Mouse (Mus musculus) testis, adult 2 months (tissue): ENCODE measurements at regions not wholly inside any gene's neighbourhood (a gene's known extent, or its start where the extent isn't known, plus 50 kb on each side); places are given as distances from the start of the nearest gene placed in this dataset.

Experiments used
- H3K27ac ChIP-seq: fragments of 200-500 bp; 2 replicates; pipeline ENCODE4 v1.5.1; 2012; ENCODE audit warnings: low read depth, low read length; ENCODE audit not compliant: control insufficient read depth, insufficient read depth
- H3K27me3 ChIP-seq: fragments of 200-500 bp; 2 replicates; pipeline ENCODE4 v1.6.1; 2012; ENCODE audit warnings: mild to moderate bottlenecking, low read length, moderate library complexity; ENCODE audit not compliant: control insufficient read depth, insufficient read depth
- H3K36me3 ChIP-seq: fragments of 200-500 bp; 2 replicates; pipeline ENCODE4 v1.6.1; 2012; ENCODE audit warnings: mild to moderate bottlenecking, low read length; ENCODE audit not compliant: control insufficient read depth, insufficient read depth
- H3K4me1 ChIP-seq: fragments of 200-500 bp; 2 replicates; pipeline ENCODE4 v1.6.1; 2012; ENCODE audit warnings: low read length; ENCODE audit not compliant: control insufficient read depth, insufficient read depth
- H3K4me3 ChIP-seq: fragments of 200-500 bp; 2 replicates; pipeline ENCODE4 v1.5.1; 2012; ENCODE audit warnings: low read depth, mild to moderate bottlenecking, low read length, moderate library complexity, mixed read lengths; ENCODE audit not compliant: control insufficient read depth
- CTCF ChIP-seq: fragments of 200-500 bp; IDR thresholded peaks from 2 replicates; pipeline ENCODE4 v1.5.1; 2012; ENCODE audit warnings: low read depth, mild to moderate bottlenecking, inconsistent platforms, low read length, moderate library complexity; ENCODE audit not compliant: control insufficient read depth, insufficient read depth, insufficient replicate concordance
- POLR2A ChIP-seq: fragments of 200-500 bp; IDR thresholded peaks from 2 replicates; pipeline ENCODE4 v1.6.1; 2012; ENCODE audit warnings: low read depth, mild to moderate bottlenecking, inconsistent platforms, low read length, moderate library complexity; ENCODE audit not compliant: control insufficient read depth

DNA sequence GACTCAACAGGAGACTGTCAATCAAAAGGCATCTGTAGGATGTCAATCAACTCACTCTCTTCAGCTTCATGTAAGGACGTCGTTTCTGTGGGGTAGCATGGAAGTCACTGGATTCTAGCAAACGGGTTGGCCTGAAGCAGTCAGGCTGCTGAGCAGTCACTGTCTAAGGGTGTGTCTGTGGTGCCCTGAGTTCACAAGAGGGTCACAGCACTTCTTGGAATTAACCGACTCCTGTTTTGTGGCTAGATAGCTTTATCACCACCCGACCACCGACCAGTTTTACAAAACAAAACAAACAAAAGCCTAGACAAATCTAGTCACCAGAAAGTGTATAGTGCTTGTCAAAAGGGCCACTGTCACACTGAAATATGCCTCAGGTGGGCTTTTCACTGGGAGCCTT, 226.4 kb upstream of the Irx3 start:
- H3K4me3 ChIP-seq: no peak overlapping the region
- no peaks in the 10 kb centered on the region for H3K27me3 ChIP-seq
- no peak overlapping the region for H3K27ac ChIP-seq
- no peak for TF ChIP-seq POLR2A
- TF ChIP-seq CTCF: no peak
- no peaks in the 10 kb centered on the region for H3K36me3 ChIP-seq
- H3K4me1 ChIP-seq: no peaks in the 10 kb centered on the region

DNA sequence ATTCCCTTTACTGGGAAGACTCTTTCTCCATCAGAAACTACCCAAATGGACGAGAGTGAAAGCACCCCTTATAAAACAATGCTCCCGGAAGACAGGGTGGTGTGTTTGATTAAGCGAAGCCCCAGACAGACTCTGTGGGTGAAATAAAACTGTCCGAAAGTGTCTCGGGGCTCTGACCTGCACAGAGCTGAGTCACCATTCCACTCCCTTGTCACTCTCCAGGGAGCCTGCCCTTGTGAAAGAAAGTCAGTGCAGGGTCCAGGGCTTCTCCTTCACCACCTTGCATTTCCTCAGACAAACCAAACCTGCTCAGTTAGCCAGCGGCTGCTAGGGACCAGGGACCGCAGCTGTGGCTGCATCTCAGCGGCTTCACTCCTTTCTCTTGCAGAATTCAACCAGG, 222.3 kb upstream of the Irx3 start:
- H3K27me3 ChIP-seq: no peaks in the 10 kb centered on the region
- TF ChIP-seq CTCF (no peak), POLR2A (no peak)
- H3K36me3 ChIP-seq: no peaks in the 10 kb centered on the region
- no peak overlapping the region for H3K4me3 ChIP-seq
- H3K27ac ChIP-seq: no peak overlapping the region
- no peaks in the 10 kb centered on the region for H3K4me1 ChIP-seq

GRCm38 (mm10) chr8:92021521-92021920, 219.7 kb upstream of the Irx3 start:
- TF ChIP-seq POLR2A (no peak), CTCF (no peak)
- Histone ChIP-seq H3K4me3 (no peak overlapping the region), H3K36me3 (no peaks in the 10 kb centered on the region), H3K4me1 (no peaks in the 10 kb centered on the region), H3K27me3 (no peaks in the 10 kb centered on the region), H3K27ac (no peak overlapping the region)

- no peak overlapping the region for H3K4me3 ChIP-seq
- H3K27ac ChIP-seq: no peak overlapping the region
- no peaks in the 10 kb centered on the region for H3K36me3 ChIP-seq
- H3K27me3 ChIP-seq: no peaks in the 10 kb centered on the region
- no peak for TF ChIP-seq CTCF
- H3K4me1 ChIP-seq: no peaks in the 10 kb centered on the region
These were observed 212.8 kb upstream of the Irx3 start for GRCm38 (mm10) chr8:92014704-92015103.

DNA sequence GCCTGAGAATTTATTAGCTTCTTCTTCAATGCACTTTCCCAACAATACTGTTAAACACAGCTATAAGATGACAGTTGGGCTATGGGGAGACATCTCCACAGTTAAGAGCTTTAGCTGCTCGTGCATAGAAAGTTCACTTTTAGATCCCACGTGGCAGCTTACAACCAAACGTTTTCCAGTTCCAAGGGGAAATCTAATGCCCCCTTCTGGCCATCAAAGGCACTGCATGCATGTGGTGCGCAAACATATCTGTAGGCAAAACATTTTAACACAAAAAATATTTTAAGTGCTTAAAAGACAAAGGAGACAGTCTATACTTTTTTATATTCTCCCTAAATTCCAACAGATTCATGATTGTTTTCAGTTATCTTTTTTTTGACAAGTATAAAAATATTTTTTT, 211.3 kb upstream of the Irx3 start:
- Histone ChIP-seq H3K27ac (no peak overlapping the region), H3K27me3 (no peaks in the 10 kb centered on the region), H3K4me3 (no peak overlapping the region), H3K36me3 (no peaks in the 10 kb centered on the region), H3K4me1 (no peaks in the 10 kb centered on the region)
- TF ChIP-seq CTCF (peak; percentile 33; the same call in 1 of the 2 replicates), POLR2A (no peak)

DNA sequence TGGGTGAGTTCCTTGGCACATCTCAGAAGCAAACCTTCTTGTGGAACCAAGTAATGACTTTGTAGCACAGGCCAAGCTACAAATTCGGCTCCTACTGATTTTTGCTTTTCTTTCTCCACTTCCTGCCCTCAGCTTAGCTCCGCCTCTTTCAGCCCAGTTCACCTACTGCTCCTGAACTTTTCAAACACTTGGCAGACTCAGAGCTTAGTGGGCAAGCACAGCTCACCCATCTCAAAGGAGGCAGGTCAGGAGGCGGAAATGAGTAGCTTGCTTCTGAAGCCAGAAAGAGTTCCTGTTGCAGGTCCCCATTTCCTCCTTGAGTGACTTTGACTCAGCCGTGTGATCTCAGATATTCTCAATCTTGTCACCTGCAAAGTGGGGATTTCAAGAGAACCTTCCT, 208.5 kb upstream of the Irx3 start:
- TF ChIP-seq POLR2A (no peak), CTCF (no peak)
- no peaks in the 10 kb centered on the region for H3K4me1 ChIP-seq
- H3K36me3 ChIP-seq: no peaks in the 10 kb centered on the region
- H3K4me3 ChIP-seq: no peak overlapping the region
- no peak overlapping the region for H3K27ac ChIP-seq
- H3K27me3 ChIP-seq: no peaks in the 10 kb centered on the region

DNA sequence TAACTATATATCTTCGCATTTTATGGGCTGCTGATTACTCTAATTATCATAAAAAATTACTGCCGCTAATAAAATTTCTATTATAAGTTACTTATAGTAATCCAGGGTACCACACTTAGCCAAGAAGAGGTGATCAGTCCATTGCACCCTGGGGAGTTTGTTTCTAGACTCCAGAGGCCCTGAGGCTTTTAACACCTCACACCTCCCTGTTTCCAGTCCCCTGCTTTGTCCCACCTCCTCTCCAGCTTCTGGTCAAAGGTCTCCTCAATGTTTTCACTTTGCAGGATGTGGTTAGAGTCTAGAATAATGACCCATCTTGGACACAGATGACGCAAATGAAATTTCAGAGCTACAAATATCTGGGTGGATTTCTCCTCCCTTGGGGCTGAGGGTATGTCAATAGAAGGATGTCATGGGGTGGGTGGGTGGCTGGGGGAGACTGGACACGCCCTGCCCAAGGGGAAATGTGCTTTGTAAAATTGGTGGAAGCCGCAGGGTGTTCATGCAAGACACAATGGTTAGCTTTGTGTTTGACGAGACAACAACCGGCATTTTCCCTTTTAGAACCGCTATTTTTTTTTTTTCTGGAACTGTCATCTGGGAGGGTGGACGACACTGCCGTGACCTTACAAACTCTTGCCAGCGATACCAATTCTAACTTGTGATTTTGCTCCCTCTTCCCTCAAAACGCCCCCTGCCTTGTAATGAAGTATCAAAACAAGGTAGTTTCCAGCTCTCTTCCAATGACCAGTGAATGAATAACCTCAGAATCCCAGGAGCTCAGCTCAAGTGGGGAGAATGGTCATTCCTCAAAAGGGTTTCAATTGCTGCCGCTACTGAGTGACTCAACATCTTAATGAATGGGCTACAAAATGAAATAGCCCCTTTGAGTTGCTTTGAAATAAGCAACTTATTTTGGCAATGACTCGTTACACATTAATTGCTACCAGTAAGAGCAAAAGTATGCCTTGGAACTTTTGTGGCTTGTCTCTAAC, 207.0 kb upstream of the Irx3 start:
- H3K4me3 ChIP-seq: no peak overlapping the region
- H3K27me3 ChIP-seq: no peaks in the 10 kb centered on the region
- no peak overlapping the region for H3K27ac ChIP-seq
- H3K4me1 ChIP-seq: peaks cover 2% of the 10 kb centered on the region; the same call in 1 of the 2 replicates
- no peak for TF ChIP-seq POLR2A
- no peaks in the 10 kb centered on the region for H3K36me3 ChIP-seq
